Mouse (Mus musculus) megakaryocyte, adult 5-6 weeks (primary cell): ENCODE data around the gene Rcbtb1. TPM values are rescaled to one million over a fixed set of nuclear protein-coding genes. Genes with fewer than 3 reads are reported as not detected.
"Not testable (repeated sequence)": the region's sequence is repeated elsewhere in the genome, so short reads cannot be mapped to it uniquely, and the experiment has no call there.

ENCODE experiments used
- ATAC-seq: 2 replicates; pipeline ENCODE4 v1.8.0; 2016; ENCODE audit warnings: mild to moderate bottlenecking, inconsistent platforms; ENCODE audit not compliant: poor library complexity, severe bottlenecking
- total RNA-seq, 2 experiments: library from RNA; stranded (forward) in 1 of 2; stranded (reverse) in 1 of 2; fragments of 153-499, 151-499 nt in 1 of 2; fragments of 221-1000, 200-1000 nt in 1 of 2; gene quantifications; 2 replicates each; pipeline versions ENCODE4 v1.2.3 to v1.2.4; 2015 to 2017

The Rcbtb1 gene
- 28.0 and 32.7 TPM in 2 replicates for total RNA-seq (2015)
- 16.7 and 19.7 TPM in 2 replicates for total RNA-seq (2017)

DNA sequence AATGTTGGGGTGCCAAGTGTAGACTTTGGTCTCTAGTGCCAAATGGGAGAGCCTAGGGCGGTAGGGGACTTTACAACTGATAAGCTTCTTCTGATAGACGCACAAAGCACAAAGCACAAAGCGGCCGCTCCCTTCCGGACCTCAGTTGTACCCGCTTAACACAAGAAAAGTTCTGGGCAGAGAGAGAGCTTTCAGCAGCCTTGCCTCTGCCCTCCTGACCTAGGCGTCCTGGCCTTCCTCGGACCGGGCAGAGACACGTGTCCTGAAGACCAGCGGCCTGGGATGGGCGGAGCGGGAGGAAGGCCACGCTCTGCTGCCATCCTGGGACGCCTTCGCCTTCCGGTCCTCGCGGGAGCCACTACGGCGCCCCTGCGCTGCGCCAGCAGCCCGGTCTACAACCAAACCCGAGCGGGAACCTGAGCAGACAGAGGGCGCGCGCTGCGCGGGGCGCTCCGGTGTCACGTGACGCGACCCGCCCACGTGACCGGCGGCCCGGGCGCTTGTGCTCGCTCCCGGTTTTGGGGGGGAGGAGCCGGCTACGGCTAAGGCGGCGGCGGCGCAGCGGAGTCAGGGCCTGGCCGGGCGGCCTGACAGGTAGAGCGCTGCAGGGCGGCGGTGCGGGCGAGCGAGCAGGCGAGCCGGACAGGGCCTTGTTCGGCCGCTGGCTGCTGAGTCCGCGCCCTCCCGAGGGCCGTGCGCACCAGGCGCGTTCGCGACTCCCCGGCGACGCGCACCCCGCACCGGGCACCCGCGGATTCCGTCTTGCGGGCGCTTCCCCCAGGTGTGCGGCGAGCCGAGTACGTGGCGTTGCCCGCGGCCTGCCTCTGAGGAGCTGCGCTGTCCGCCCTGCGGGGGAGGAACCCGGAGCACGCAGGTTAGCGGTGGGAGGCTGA is at the start of gene Rcbtb1:
TSS of gene Rcbtb1 (plus strand) at position 499 of the 893 bp plus-strand sequence.
- peak; percentile 89 for ATAC-seq

DNA sequence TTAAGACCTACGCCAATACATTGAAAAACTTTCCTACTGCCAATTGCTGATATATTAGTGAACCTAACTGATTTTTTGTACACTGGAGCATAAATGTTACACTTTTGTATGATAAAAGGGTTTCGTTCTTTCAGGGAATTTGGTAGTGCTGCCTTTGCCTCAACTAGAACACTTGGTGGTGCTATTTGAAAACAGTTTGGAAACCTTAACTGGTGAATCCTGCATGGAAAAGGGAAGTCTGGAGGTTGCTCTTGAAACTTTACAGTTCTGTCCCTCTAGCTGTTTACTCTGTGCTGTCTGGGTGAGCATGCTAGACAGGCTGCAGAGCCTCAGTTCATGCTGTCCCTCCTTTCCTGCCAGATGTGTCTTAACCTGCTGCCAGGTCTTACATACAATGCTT is 45.4 kb upstream of the Rcbtb1 start:
- ATAC-seq, result no peak

DNA sequence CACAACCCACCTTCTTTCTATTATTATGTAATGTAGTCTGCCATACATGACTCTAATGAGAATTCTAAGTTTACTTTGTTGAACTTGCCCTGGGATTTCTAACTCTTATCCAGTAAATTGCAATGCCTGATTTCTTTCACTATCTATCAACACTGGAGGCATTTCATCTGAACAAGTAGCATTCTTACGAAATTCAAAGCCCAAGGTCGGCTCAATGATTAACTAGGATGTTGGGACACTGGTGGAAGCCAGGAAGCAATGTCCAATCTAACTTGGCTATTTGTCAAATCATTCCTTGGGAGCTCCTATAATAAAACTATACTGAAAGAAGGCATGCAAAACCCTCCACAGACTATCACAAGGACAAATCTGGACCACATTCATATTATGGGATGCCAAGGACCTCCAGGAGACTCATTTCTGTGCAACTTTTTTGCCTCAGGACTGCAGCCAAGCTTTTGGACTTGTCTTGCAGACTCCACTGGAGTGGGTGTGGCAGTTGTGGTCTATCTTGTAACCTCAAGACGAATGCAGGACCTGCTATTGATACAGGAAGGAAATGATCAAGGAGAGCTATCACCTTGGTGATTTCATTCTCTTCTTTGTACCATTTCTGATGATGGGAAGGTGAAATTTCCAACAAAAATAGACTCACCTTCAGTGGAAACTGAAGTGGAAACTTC is 43.9 kb upstream of the Rcbtb1 start:
- ATAC-seq, result no peak

DNA sequence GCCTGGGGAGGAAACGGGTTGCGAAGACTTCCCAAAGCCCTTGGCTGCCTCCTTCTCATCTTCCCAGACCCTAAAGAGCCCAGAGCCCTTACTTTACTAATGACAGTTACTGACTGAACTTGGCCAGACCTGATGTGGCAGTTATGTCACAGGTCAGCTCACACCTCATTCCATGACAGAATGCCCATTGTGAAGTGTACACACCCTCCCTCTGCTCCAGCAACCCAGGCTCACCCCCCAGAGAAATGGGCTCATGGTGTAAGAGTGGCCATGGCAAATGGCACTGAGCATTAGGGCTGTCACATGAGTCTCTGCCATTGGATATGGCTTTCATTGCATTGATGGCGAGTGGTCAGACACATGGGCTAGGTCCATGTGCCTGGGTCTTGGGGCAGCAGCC is 22.4 kb upstream of the Rcbtb1 start, which contains the start of gene Gm5142:
TSS of gene Gm5142 (minus strand) at position 101 of the 400 bp plus-strand sequence.
- ATAC-seq, result no peak

DNA sequence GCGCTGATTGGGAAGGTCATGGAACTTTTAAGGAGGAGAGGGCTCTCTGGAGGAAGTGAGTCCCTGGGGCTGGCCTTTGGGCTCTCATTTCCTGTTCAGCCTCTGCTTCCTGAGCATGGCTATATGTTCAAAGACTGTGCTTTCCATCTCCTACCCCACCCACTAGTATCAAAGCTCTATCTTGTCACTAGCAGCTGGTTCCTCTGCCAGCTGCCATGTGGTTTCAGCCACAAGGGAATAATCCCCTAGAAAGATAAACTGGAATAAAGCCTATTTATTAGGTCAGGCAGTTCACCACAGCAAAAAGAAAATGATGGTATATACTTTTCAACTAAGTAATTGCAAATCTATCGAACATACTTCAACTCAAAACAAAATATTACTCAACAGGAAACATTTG is 18.3 kb upstream of the Rcbtb1 start:
- ATAC-seq, result no peak

DNA sequence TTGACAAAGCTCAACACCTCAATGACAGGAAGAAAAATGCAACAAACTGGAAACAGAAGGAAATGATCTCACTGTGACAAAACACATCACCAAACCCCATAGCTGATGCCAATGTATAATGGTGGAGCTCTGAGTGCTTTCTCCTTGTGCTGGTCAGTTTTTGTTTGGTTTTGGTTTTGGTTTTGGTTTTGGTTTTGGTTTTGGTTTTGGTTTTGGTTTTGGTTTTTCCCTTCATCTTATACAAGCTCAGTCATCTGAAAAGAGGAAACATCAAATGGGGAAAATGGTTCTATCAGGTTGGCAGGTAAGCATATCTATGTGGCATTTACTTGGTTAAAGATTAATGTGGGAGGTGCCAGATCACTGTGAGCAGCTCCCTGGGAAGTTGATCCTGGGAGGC is 15.5 kb upstream of the Rcbtb1 start:
- ATAC-seq, result no peak

DNA sequence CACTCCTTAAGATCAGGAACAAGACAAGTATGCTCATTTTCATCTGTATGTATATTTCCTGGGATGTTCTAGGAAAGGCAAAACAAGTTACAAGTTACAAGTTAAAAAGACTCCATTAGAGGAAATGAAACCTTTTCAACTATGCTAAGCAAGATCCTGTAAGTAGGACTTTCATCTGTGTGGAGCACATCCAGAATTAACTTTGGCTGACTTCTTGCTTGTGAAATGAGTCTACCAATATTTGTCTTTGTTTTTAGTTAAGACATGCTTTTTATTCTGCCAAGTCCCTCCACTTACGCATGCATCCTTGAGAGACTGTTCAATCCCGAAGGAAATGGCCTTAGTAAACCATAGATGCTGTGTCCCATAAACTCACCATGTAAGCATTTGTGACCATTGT is 14.9 kb upstream of the Rcbtb1 start:
- no peak for ATAC-seq

DNA sequence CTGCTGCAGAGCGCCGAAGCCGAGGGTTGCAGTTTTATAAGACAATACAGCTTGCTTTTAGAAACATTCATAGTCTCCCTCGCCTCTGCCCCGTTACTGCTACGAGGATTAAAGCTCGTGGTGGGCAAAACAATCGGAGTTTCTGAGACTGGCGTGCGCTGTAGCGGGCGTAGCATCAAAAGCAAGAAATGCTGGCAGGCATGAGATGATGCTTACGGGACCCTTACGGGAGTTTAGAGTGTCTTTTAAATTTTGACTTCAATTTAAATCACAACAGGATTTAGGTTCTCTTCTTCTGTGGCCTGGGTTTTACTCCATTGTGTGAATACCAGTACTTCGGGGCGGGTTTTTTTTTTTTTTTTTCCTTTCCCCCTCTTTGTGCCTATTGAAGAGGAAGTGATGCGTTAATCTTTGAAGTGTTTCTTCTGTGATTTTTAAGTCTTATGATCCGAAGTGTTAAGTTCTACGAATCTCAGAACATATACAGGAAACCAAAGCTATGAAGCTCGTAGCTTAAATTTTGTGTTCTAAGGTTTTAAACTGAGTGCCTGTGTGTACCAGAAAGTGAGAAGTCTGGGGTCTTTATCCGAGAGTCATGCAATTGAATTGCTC is 701 bp downstream of the Rcbtb1 start:
- ATAC-seq, result peak; percentile 20; the same call in 1 of the 2 replicates

DNA sequence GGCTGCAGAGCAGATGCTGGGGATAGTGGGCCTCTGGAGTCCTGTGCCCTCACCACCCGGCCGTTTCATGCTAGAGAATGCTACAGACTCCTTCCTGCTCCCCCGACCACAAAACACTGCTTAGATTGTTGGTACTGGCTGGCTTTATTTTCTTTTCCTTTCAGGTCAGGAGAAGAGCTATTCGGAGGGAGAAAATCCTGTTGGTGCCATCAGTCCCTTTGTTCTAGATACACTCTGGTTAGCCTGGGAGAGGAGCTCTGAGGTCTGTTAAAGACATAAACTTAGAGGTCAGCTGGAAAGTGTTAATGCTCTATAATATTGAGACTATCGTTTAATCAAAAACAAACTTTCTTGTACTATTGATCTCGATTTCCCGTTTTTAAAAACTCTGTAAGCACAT is 4.5 kb downstream of the Rcbtb1 start:
- ATAC-seq, result no peak

DNA sequence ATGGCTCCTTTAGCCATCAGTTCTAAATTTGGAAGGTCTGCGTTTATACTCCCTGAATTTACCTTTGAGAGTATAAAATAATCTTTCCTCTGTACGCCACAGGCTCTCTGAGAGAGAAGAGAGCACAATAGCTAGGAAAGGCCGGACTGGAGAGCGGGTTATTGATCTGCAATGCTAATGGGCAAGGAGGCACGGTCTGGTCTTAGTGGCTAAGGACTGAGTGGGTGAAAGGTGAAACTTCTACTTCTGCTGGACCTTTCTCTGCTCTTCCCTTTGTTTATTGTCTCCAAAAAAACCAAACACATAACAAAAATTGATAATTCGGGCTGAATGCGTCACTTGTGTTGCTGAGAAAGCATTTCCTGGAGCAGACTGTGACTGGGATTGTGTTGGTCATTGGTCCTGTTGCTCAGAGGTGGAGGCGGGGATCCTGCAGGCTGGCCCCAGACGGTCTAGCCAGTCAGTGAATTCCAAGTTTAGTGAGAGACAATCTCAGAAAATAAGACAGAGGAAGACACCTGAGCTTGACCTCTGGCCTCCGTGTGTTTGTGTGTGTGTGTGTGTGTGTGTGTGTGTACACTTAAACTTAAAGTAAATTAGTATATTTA is 5.1 kb downstream of the Rcbtb1 start:
- no peak for ATAC-seq

DNA sequence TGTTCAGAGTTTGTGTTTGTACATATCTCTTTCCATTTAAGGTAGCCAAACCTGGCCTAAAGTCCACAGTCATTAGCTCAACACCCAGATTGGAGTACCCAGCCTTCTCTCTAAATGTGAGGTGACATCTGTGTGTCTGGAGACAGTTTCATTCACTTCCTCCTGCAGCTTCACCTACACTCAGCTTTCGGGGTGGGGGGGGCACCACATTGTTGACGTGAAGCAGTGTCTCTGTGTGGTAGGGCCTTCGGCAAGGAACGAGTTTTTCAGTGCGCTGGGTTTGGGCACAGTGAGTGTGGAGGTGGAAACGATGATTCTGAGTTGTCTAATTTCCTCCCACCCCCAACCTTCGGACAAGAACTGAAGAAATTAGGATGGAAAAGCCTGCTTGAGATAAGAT is 8.0 kb downstream of the Rcbtb1 start:
- no peak for ATAC-seq

DNA sequence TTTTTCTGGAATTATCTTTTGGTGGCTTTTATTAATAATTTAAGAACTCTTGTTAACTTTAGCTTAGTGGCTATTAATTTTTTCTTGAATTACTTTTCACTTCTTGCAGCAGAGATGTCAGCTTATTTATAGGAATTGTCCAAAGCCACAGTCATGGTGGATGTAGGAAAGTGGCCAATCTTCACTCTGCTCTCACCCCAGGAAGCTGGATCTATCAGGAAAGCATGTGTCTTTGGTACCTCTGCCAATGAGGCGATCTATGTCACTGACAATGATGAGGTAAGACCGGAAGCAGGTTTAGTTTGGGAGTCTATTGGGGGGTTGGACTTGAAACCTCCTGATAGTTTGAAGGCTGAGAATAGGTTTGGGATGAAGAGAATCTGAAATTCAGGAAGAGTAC is 8.8 kb downstream of the Rcbtb1 start:
- no peak for ATAC-seq

DNA sequence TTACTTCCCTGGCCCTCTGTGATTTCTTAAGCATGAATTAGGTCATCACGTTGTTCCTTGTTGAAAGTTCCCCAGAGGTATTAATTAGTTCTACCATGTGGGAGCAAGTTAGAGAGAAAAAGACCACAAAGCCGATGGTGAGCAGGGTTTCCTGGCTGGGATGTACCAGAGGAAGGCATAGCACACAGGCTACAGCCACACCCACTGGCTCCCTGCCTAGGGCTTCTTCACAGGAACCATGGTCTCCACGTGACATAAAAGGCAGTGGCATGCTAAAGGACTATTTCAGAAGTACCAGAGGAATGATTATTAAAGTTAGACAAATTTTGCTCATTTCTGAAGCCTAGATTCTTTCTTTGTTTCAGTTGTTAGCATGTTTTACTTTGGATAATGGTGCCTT is 18.2 kb downstream of the Rcbtb1 start:
- ATAC-seq, result no peak

DNA sequence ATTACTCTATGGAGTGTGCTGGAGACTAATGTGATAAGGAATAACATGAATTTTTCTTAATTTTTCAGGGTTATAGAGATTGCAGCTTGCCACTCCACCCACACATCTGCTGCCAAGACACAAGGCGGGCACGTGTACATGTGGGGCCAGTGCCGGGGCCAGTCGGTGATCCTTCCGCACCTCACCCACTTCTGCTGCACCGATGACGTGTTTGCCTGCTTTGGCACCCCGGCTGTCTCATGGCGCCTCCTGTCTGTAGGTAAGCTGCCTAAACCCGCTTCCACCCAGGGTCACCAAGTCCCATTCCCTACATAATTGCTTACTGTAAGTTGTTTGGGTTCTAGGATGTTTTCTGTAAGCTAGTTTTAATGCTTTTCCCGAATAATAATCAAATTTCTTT is 25.2 kb downstream of the Rcbtb1 start:
- no peak for ATAC-seq

DNA sequence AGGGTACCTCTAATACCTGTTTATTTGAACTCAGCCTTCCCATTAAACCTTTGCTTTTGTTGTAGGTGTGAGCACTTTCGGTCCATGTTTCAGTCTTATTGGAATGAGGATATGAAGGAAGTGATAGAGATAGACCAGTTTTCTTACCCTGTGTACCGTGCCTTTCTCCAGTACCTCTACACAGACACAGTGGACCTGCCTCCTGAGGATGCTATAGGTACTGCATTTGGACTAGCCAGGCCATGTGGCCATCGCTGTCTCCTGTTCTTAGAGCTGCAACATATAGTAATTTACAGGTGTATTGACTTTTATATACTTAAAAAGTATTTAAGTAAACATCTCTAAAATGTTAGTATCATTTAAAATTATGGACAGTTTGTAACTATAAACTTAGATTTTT is 28.8 kb downstream of the Rcbtb1 start:
- no peak for ATAC-seq

DNA sequence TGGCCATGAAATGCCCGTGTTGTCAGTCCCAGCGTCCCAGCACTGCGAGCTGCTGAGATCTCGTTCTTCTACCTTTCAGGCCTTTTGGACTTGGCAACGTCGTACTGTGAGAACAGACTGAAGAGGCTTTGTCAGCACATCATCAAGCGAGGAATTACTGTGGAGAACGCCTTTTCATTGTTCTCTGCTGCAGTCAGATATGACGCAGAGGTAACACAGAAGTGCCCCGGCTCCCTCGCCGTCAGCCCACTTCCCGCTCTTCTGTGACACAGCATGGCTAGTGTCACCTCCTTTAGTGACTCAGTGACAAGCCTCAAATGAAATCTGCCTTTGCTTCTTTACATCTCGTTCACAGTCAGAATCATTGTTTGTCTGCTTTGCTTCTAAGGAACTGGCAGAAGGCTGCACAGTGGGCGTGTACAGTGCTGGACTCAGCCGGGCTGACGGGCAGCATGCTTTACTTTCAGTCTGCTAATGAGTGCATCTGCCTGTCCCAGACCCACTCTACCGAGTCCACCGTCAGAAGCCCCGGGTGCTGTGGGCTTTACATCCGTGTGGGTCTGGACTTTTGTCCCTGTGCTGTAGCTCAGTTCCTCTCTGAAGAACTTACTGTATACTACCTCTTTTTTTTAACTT is 29.4 kb downstream of the Rcbtb1 start:
- ATAC-seq, result no peak

DNA sequence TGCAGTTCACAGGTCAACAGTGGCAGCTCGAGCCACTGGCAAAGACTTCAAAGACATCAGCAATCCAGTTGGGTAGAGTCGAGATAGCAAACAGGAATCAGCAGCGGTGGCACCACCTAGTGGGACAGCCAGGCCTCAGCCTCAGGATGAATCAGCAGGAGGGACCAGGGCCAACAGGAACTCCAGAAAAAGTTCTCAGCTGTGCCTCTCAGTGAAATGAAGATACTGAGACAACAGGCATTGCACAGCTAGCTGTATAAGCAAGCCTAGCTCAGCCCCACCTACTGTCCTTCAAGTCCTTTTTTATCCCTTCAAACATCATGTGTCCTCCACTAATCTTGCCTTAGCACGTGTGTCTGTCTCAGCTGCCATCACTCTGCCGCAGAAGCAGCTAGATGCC is 31.0 kb downstream of the Rcbtb1 start:
- ATAC-seq, result peak; percentile 51

DNA sequence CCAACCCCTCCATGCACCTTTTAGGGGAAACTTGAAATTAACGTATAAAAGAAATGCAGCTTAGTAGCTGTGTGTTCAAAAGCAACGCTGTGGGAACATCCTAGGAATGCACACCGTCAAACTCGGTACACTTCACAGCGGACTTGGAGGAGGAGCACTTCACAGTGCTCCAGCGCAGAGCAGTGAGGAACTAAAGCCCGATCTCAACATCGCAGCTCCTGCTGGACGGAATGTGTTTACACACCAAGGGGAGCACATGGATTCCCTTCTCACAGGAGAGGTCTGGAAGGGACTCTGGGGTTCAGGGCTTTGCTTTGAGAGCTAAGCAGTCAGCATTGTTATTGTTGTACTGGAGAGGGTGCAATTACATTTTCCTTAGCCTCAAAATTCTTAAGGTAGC is 32.6 kb downstream of the Rcbtb1 start:
- no peak for ATAC-seq

DNA sequence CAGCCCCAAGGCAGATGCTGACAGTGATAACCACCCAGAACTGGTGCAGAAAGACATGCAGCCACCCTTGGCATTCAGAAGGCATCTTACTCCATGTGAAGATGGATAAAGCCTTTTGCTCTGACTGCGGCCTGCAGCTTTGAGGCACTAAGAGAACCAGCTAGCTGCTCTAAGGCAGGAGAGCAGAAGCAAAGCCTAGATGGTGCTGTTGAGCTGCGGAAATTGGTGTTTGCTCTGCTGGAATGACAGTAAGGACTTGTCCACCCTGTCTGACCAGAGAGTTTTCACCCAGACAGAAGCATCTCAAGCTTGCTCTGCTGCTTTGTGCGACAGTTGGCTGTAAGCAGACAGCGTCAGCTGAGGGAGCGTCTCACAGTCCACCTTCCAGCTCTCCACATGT is 49.3 kb downstream of the Rcbtb1 start:
- ATAC-seq, result peak; percentile 52; the same call in 1 of the 2 replicates

DNA sequence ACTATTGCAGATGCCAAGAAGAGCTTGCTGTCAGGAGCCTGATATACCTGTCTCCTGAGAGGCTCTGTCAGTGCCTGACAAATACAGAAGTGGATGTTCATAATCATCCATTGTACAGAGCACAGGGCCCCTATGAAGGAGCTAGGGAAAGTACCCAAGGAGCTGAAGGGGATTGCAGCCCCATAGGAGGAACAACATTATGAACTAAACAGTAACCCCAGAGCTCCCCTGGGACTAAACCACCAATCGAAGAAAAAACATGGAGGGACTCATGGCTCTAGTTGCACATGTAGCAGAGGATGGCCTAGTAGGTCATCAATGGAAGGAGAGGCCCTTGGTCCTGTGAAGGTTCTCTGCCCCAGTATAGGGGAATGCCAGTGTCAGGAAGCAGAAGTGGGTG is 54.9 kb downstream of the Rcbtb1 start:
- ATAC-seq, result not testable (repeated sequence)

DNA sequence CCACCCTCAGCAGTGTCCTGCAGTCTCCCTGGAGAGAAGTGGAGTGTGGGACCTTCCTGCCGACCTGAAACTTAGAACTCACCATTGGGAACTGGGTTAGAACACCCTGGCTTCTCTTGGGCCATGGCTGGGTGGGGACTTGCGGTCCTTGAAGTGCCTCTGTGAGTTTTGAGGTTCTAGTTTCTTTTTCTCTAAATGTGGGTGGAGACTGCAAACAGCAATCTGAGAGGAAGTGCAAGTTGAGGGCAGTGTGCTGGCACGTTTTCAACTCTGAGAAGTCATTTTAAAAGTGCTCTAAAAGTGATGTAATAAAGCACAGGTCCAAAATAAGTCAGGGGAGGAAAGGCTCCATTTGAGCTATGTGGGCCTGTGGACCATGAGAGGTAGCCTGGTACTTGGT is 59.0 kb downstream of the Rcbtb1 start, which contains the start of gene Gm6904:
TSS of gene Gm6904 (minus strand) at position 161 of the 400 bp plus-strand sequence.
- ATAC-seq, result peak; percentile 99
